Mouse (Mus musculus): ENCODE data around the gene Dgki. TPM values are rescaled to one million over a fixed set of nuclear protein-coding genes. Genes with fewer than 3 reads are reported as not detected.

Dgki gene
- total RNA-seq, 1 experiment = 0.94 TPM

DNA sequence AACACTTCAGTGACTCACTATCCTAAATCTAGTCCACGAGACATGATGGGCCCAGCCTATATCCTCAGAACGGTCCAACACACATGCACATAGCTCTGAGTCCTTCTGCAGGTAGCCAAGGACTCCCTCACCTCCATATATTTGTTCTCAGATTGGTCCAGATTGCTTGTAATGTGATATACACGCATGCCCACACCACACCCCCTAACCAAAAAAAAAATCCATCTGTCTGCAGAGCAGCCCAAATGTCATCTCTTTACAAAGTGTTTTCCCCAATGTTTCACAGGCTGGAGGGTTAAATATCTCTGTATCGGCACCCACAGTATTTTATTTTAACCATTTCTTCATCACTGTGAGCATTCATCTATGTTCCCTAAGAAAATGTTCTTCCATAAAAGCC lies 58.5 kb downstream of the Dgki start:
- in situ Hi-C loops (cut with MboI; ENCODE audit: low sequenced_read_pairs in 2 of 2, unreplicated experiment in 2 of 2) = no loop called here
- no peak overlapping the region for H3K27ac ChIP-seq (ENCODE audit: insufficient read depth, low read depth, low read length, poor library complexity, severe bottlenecking)
- no peak for DNase-seq (ENCODE audit: low read depth, low spot score)
- H3K36me3 ChIP-seq (ENCODE audit: control insufficient read depth, insufficient read depth, low read length, poor library complexity, severe bottlenecking) = no peaks in the 10 kb centered on the region
- H3K9ac ChIP-seq (ENCODE audit: insufficient read depth, low read depth, low read length, poor library complexity, severe bottlenecking) = no peak overlapping the region
- no peak overlapping the region for H3K4me3 ChIP-seq (ENCODE audit: insufficient read depth in 1 of 2, low read depth in 1 of 2, low read length in 2 of 2, poor library complexity in 1 of 2, severe bottlenecking in 1 of 2)
- H3K9me3 ChIP-seq (ENCODE audit: control insufficient read depth, insufficient read depth, low read depth, low read length) = no peaks in the 10 kb centered on the region
- TF ChIP-seq CHD2 (IDR thresholded peaks at IDR 0.05; ENCODE audit: low read depth, low read length) (no peak), MAFK (IDR thresholded peaks at IDR 0.05; ENCODE audit: insufficient read depth, low read depth, low read length) (no peak), HCFC1 (IDR thresholded peaks at IDR 0.05; ENCODE audit: borderline replicate concordance, insufficient read depth, low read length) (no peak), ZC3H11A (IDR thresholded peaks at IDR 0.05; ENCODE audit: borderline replicate concordance, low read depth, low read length) (no peak), ZNF384 (IDR thresholded peaks at IDR 0.05; ENCODE audit: low read depth, low read length) (no peak)
- peaks cover 0 to 1% of the 10 kb centered on the region in 2 experiments; a peak in 1 of 4 replicates for H3K4me1 ChIP-seq (ENCODE audit: control insufficient read depth in 2 of 2, insufficient read depth in 2 of 2, low read length in 2 of 2, poor library complexity in 1 of 2)

DNA sequence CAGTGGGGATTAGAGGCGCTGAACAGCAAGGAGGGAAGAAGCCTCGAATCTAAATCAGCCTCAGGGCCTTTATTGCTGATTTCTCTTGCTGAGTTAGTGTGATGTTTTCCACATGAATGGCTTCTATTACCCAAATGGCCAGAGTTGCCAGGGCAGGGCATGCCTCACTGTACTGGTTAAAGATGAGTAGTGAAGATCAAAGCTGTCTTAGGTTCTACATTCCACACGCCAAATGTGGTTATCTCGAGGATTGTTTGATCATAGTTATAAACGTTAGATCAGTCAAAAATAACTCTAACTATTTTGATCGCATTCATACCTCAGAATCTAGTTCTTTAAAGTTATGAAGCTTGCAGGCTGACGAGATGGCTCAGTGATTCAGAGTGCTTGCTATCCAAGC lies 59.8 kb downstream of the Dgki start:
- TF ChIP-seq MAFK (IDR thresholded peaks at IDR 0.05; ENCODE audit: insufficient read depth, low read depth, low read length) = no peak
- no peak for TF ChIP-seq CHD2 (IDR thresholded peaks at IDR 0.05; ENCODE audit: low read depth, low read length)
- TF ChIP-seq ZNF384 (IDR thresholded peaks at IDR 0.05; ENCODE audit: low read depth, low read length) = no peak
- TF ChIP-seq ZC3H11A (IDR thresholded peaks at IDR 0.05; ENCODE audit: borderline replicate concordance, low read depth, low read length) = no peak
- no peak for TF ChIP-seq HCFC1 (IDR thresholded peaks at IDR 0.05; ENCODE audit: borderline replicate concordance, insufficient read depth, low read length)

DNA sequence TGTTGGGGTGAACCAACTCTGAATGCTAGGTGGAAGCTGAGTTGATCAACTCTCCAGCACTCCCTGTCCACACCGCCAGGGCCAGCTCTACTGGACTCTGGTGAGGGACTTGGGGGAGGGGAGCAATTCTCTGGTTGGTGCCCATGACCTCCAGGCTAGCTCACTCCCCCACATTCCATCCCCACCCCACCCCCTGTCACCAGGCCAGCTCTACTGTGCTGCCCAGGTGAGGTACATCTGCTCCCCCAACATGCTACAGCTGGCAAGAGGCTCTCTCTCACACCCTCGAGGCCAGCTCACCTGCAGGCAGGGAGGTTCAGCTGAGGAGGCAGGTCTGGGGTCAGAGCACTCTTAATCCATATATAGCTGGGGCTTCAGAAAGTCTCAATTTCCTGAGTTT lies 63.1 kb downstream of the Dgki start:
- Histone ChIP-seq H3K4me1 (ENCODE audit: control insufficient read depth in 2 of 2, insufficient read depth in 2 of 2, low read length in 2 of 2, poor library complexity in 1 of 2) (peaks cover 0 to 1% of the 10 kb centered on the region in 2 experiments; a peak in 1 of 4 replicates), H3K4me3 (ENCODE audit: insufficient read depth in 1 of 2, low read depth in 1 of 2, low read length in 2 of 2, poor library complexity in 1 of 2, severe bottlenecking in 1 of 2) (no peak overlapping the region), H3K36me3 (ENCODE audit: control insufficient read depth, insufficient read depth, low read length, poor library complexity, severe bottlenecking) (no peaks in the 10 kb centered on the region), H3K27ac (ENCODE audit: insufficient read depth, low read depth, low read length, poor library complexity, severe bottlenecking) (no peak overlapping the region), H3K9ac (ENCODE audit: insufficient read depth, low read depth, low read length, poor library complexity, severe bottlenecking) (no peak overlapping the region), H3K9me3 (ENCODE audit: control insufficient read depth, insufficient read depth, low read depth, low read length) (no peaks in the 10 kb centered on the region)
- in situ Hi-C loops (cut with MboI; ENCODE audit: low sequenced_read_pairs in 2 of 2, unreplicated experiment in 2 of 2) = no loop called here
- DNase-seq (ENCODE audit: low read depth, low spot score) = no peak
- no peak for TF ChIP-seq ZNF384 (IDR thresholded peaks at IDR 0.05; ENCODE audit: low read depth, low read length)
- TF ChIP-seq CHD2 (IDR thresholded peaks at IDR 0.05; ENCODE audit: low read depth, low read length) = no peak
- TF ChIP-seq ZC3H11A (IDR thresholded peaks at IDR 0.05; ENCODE audit: borderline replicate concordance, low read depth, low read length) = no peak
- no peak for TF ChIP-seq MAFK (IDR thresholded peaks at IDR 0.05; ENCODE audit: insufficient read depth, low read depth, low read length)
- no peak for TF ChIP-seq HCFC1 (IDR thresholded peaks at IDR 0.05; ENCODE audit: borderline replicate concordance, insufficient read depth, low read length)

More for the DNA sequence above, 59.8 kb downstream of the Dgki start:
- Histone ChIP-seq H3K9ac (ENCODE audit: insufficient read depth, low read depth, low read length, poor library complexity, severe bottlenecking) (no peak overlapping the region), H3K9me3 (ENCODE audit: control insufficient read depth, insufficient read depth, low read depth, low read length) (no peaks in the 10 kb centered on the region), H3K27ac (ENCODE audit: insufficient read depth, low read depth, low read length, poor library complexity, severe bottlenecking) (no peak overlapping the region), H3K4me1 (ENCODE audit: control insufficient read depth in 2 of 2, insufficient read depth in 2 of 2, low read length in 2 of 2, poor library complexity in 1 of 2) (peaks cover 0 to 1% of the 10 kb centered on the region in 2 experiments; a peak in 1 of 4 replicates), H3K4me3 (ENCODE audit: insufficient read depth in 1 of 2, low read depth in 1 of 2, low read length in 2 of 2, poor library complexity in 1 of 2, severe bottlenecking in 1 of 2) (no peak overlapping the region), H3K36me3 (ENCODE audit: control insufficient read depth, insufficient read depth, low read length, poor library complexity, severe bottlenecking) (no peaks in the 10 kb centered on the region)
- in situ Hi-C loops (cut with MboI; ENCODE audit: low sequenced_read_pairs in 2 of 2, unreplicated experiment in 2 of 2) = no loop called here
- DNase-seq (ENCODE audit: low read depth, low spot score) = no peak

- no peak for DNase-seq (ENCODE audit: low read depth, low spot score)
- H3K36me3 ChIP-seq (ENCODE audit: control insufficient read depth, insufficient read depth, low read length, poor library complexity, severe bottlenecking) = no peaks in the 10 kb centered on the region
- TF ChIP-seq CHD2 (IDR thresholded peaks at IDR 0.05; ENCODE audit: low read depth, low read length) (no peak), ZNF384 (IDR thresholded peaks at IDR 0.05; ENCODE audit: low read depth, low read length) (no peak), ZC3H11A (IDR thresholded peaks at IDR 0.05; ENCODE audit: borderline replicate concordance, low read depth, low read length) (no peak), HCFC1 (IDR thresholded peaks at IDR 0.05; ENCODE audit: borderline replicate concordance, insufficient read depth, low read length) (no peak), MAFK (IDR thresholded peaks at IDR 0.05; ENCODE audit: insufficient read depth, low read depth, low read length) (no peak)
- in situ Hi-C loops (cut with MboI; ENCODE audit: low sequenced_read_pairs in 2 of 2, unreplicated experiment in 2 of 2) = no loop called here
- no peak overlapping the region for H3K4me3 ChIP-seq (ENCODE audit: insufficient read depth in 1 of 2, low read depth in 1 of 2, low read length in 2 of 2, poor library complexity in 1 of 2, severe bottlenecking in 1 of 2)
- no peak overlapping the region for H3K27ac ChIP-seq (ENCODE audit: insufficient read depth, low read depth, low read length, poor library complexity, severe bottlenecking)
- H3K9ac ChIP-seq (ENCODE audit: insufficient read depth, low read depth, low read length, poor library complexity, severe bottlenecking) = no peak overlapping the region
- H3K9me3 ChIP-seq (ENCODE audit: control insufficient read depth, insufficient read depth, low read depth, low read length) = no peaks in the 10 kb centered on the region
- H3K4me1 ChIP-seq (ENCODE audit: control insufficient read depth in 2 of 2, insufficient read depth in 2 of 2, low read length in 2 of 2, poor library complexity in 1 of 2) = no peaks in the 10 kb centered on the region; a peak in 1 of 4 replicates
Observed at GRCm38 (mm10) chr6:37231148-37231547, 68.8 kb downstream of the Dgki start.

All from ES-E14 (cell line).